Mouse (Mus musculus): Measurements from ENCODE around the gene Elf2. TPM values are rescaled to one million over a fixed set of nuclear protein-coding genes. Genes with fewer than 3 reads are reported as not detected.

The Elf2 gene
- polyA plus RNA-seq, 1 experiment = 21.2 TPM

DNA sequence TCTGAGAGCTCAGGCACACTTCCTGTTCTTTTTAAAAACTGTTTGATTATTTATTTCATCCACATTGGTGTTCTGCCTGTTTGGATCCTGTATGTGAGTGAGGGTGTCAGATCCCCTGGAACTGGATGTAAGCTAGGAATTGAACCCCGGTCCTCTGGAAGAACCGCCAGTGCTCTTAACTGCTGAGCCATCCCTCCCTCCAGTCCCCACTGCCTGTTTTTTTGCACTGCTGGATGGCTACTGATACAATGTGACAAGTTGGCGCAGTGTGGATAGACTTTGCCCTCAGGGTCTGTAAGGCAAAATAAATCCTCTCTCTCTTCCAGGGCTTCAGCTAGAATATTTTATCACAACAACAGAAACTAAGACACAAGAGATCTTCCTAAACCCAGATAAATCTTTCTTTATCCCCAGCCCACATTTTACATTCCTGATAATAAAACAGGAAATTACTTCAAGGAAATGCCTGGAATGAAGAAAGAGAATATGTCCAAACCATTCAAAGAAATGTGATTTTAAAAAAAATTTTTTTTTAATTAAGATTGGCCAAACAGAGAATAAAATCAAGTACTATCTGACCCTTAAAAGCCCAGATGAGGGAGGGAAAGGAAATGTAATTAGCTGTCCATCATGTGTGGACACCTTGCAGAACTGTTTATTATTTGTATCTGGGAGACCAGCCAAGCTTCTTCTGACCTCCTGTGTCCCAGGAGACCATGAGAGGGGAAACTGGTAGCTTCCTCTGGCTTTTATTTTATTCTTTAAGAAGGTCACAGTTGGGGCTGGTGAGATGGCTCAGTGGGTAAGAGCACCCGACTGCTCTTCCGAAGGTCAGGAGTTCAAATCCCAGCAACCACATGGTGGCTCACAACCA lies 39.6 kb upstream of the Elf2 start:
- 82% methylated on average over 5 of the region's 5 CpGs for WGBS
- no peaks in the 10 kb centered on the region for H3K36me3 ChIP-seq (ENCODE audit: control insufficient read depth, insufficient read depth, low read length)
- H3K27ac ChIP-seq (ENCODE audit: insufficient read depth, low read depth, low read length) = no peak overlapping the region
- no peak overlapping the region for H3K4me3 ChIP-seq (ENCODE audit: low read depth, low read length)
- no peaks in the 10 kb centered on the region for H3K4me1 ChIP-seq (ENCODE audit: control insufficient read depth, insufficient read depth, insufficient read length, low read length)
- TF ChIP-seq CTCF (IDR thresholded peaks at IDR 0.05; ENCODE audit: extremely low read depth, insufficient read length, insufficient replicate concordance, low read depth, low read length) = no peak
- TF ChIP-seq POLR2A (IDR thresholded peaks at IDR 0.05; ENCODE audit: low read depth, low read length) = no peak
- no peaks in the 10 kb centered on the region for H3K27me3 ChIP-seq (ENCODE audit: control insufficient read depth, insufficient read depth, low read length)

DNA sequence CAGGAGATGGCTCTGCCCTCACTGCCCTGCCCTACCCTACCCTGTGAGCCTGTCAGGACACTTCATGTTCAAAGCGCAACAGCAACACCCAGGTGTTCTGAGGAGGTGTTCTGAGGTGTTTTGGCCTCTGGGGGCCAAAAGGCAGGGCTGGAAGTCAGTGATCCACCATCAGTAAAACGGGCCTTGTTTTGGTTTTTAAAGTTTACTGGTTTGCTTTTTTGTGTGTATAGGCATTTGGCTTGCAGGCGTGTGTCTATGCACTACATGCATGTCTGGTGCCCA lies 38.1 kb upstream of the Elf2 start:
- Histone ChIP-seq H3K4me1 (ENCODE audit: control insufficient read depth, insufficient read depth, insufficient read length, low read length) (no peaks in the 10 kb centered on the region), H3K36me3 (ENCODE audit: control insufficient read depth, insufficient read depth, low read length) (no peaks in the 10 kb centered on the region), H3K27me3 (ENCODE audit: control insufficient read depth, insufficient read depth, low read length) (no peaks in the 10 kb centered on the region), H3K27ac (ENCODE audit: insufficient read depth, low read depth, low read length) (0 out of 2 replicates have a peak overlapping the region, but pooled peaks have one; percentile 19), H3K4me3 (ENCODE audit: low read depth, low read length) (peak overlapping the region; percentile 56)
- WGBS = 70% methylated on average over 3 of the region's 3 CpGs
- TF ChIP-seq CTCF (IDR thresholded peaks at IDR 0.05; ENCODE audit: extremely low read depth, insufficient read length, insufficient replicate concordance, low read depth, low read length) (no peak; the same call in 1 of the 2 replicates), POLR2A (IDR thresholded peaks at IDR 0.05; ENCODE audit: low read depth, low read length) (no peak)

DNA sequence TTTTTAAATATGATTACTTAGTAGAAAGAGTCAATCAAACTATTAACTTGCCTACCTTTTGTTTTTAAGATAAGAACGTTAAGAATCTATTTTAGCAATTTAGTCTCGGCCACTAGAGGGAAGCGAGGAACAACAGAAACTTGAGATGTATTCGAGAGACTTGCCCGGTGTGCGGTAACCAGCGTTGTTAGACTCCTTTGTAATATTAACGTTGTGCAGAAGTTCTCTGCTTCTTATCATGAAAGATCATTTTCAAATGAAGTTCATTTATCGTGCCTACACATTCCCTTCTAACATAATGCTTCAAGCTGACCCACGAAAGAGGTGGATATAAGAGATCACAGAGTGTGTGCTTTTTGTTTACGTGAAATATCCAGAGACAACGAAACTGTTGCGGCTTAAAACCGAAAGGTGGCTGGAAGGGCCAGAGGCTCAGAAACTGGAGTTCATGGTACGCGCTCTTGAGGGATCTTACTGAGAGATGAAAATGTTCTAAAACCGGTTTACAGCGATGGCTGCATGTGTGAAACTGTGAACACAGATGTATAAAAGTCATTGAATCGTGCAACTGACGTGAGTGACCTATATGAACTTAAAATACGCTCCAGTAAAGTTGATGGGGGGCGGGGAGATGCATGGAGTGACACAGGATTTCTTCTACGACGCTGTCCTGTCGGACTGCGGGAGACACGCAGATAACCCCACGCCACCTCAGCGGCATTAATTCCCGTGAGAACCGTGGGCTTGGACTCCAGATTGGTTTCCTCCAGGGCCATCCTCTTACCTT lies 37.6 kb upstream of the Elf2 start:
- TF ChIP-seq POLR2A (IDR thresholded peaks at IDR 0.05; ENCODE audit: low read depth, low read length) (no peak), CTCF (IDR thresholded peaks at IDR 0.05; ENCODE audit: extremely low read depth, insufficient read length, insufficient replicate concordance, low read depth, low read length) (no peak; the same call in 1 of the 2 replicates)
- Histone ChIP-seq H3K27ac (ENCODE audit: insufficient read depth, low read depth, low read length) (peak overlapping the region; percentile 40; the same call in 1 of the 2 replicates), H3K4me3 (ENCODE audit: low read depth, low read length) (peak overlapping the region; percentile 56), H3K36me3 (ENCODE audit: control insufficient read depth, insufficient read depth, low read length) (no peaks in the 10 kb centered on the region), H3K4me1 (ENCODE audit: control insufficient read depth, insufficient read depth, insufficient read length, low read length) (no peaks in the 10 kb centered on the region), H3K27me3 (ENCODE audit: control insufficient read depth, insufficient read depth, low read length) (no peaks in the 10 kb centered on the region)
- 21% methylated on average over 31 of the region's 31 CpGs for WGBS

DNA sequence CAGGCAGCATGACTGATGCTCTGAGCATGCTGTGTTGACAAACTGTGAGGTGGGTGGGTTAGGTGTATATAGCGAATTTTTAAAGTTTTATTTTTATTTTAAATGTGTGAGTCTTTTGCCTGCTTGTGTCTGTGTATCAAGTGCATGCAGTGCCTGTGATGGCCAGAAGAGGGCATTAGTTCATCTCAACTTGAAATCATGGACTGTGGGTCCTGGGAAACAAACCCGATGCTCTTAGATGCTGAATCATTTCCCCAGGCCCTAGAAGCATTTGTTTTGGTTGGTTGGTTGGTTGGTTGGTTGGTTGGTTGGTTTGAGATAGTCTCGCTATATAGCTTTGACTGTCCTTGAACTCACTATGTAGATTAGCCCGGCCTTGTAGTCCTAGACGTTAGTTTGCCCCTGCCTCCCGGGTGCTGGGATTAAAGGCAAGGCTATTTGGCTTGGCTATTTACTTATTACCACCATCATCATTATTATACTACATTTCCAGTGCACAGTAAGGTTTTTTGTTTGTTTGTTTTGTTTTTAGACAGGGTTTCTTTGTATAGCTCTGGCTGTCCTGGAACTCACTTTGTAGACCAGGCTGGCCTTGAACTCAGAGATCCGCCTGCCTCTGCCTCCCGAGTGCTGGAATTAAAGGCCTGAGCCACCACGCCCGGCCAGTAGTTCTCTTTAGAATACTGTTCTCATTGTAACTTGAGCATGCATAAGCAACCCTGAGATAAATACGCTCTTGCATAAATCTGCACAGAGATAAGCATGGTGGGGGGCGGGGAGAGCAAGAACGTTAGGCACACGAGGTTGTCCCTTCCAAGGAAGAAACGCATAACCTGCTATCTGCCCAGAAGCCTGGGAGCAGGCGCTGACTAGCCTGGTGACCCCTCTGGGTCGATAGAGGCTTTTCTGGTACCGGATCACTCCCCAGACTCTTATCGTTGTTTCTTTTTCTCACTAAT lies 35.1 kb upstream of the Elf2 start:
- WGBS = 80% methylated on average over 19 of the region's 19 CpGs
- Histone ChIP-seq H3K27me3 (ENCODE audit: control insufficient read depth, insufficient read depth, low read length) (no peaks in the 10 kb centered on the region), H3K4me3 (ENCODE audit: low read depth, low read length) (no peak overlapping the region), H3K36me3 (ENCODE audit: control insufficient read depth, insufficient read depth, low read length) (no peaks in the 10 kb centered on the region), H3K27ac (ENCODE audit: insufficient read depth, low read depth, low read length) (no peak overlapping the region), H3K4me1 (ENCODE audit: control insufficient read depth, insufficient read depth, insufficient read length, low read length) (no peaks in the 10 kb centered on the region)
- peak; percentile 8; the same call in 1 of the 2 replicates for TF ChIP-seq CTCF (IDR thresholded peaks at IDR 0.05; ENCODE audit: extremely low read depth, insufficient read length, insufficient replicate concordance, low read depth, low read length)
- no peak for TF ChIP-seq POLR2A (IDR thresholded peaks at IDR 0.05; ENCODE audit: low read depth, low read length)

DNA sequence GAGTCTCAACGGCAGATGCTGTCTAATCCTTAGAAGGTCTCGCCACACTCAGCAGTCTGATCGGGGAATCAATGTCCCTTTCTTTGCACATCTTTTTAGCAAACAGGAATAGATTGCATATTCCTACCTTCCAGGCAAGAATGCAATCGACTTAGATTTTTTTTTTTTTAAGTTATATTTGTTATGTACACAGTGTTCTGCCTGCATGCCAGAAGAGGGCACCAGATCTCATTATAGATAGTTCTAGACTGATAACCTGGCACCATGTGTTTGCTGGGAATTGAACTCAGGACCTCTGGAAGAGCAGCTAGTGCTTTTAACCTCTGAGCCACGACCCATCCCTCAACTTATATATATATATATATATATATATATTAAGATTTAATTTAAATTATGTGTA lies 33.1 kb upstream of the Elf2 start:
- Histone ChIP-seq H3K27ac (ENCODE audit: insufficient read depth, low read depth, low read length) (no peak overlapping the region), H3K4me3 (ENCODE audit: low read depth, low read length) (no peak overlapping the region), H3K27me3 (ENCODE audit: control insufficient read depth, insufficient read depth, low read length) (no peaks in the 10 kb centered on the region), H3K36me3 (ENCODE audit: control insufficient read depth, insufficient read depth, low read length) (no peaks in the 10 kb centered on the region), H3K4me1 (ENCODE audit: control insufficient read depth, insufficient read depth, insufficient read length, low read length) (no peaks in the 10 kb centered on the region)
- 55% methylated on average over 5 of the region's 5 CpGs for WGBS
- TF ChIP-seq POLR2A (IDR thresholded peaks at IDR 0.05; ENCODE audit: low read depth, low read length) (no peak), CTCF (IDR thresholded peaks at IDR 0.05; ENCODE audit: extremely low read depth, insufficient read length, insufficient replicate concordance, low read depth, low read length) (no peak)

DNA sequence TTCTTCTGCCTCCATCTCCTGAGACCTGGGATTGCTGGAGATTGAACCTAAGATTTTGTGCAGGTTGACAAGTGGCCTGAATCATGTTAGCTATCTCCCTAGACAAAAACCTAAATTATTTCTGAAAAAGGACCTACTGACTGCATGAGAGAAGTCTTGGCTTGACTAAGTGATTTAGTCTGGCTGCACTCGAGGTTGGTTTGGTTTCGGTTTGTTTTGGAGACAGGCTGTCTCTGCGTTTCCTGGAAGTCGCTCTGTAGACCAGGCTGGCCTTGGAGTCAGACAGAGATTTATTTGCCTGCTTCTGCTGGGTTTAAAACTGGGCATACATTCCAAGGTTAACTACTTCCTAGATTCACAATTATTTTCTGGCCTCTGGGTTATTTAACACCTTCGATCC lies 32.4 kb upstream of the Elf2 start:
- Histone ChIP-seq H3K4me1 (ENCODE audit: control insufficient read depth, insufficient read depth, insufficient read length, low read length) (no peaks in the 10 kb centered on the region), H3K27ac (ENCODE audit: insufficient read depth, low read depth, low read length) (0 out of 2 replicates have a peak overlapping the region, but pooled peaks have one; percentile 24), H3K27me3 (ENCODE audit: control insufficient read depth, insufficient read depth, low read length) (no peaks in the 10 kb centered on the region), H3K36me3 (ENCODE audit: control insufficient read depth, insufficient read depth, low read length) (no peaks in the 10 kb centered on the region), H3K4me3 (ENCODE audit: low read depth, low read length) (no peak overlapping the region)
- TF ChIP-seq POLR2A (IDR thresholded peaks at IDR 0.05; ENCODE audit: low read depth, low read length) = no peak
- WGBS = 35% methylated on average over 5 of the region's 5 CpGs
